Mouse (Mus musculus) CD4-positive, CD25-positive, alpha-beta regulatory T cell, adult 9 weeks (primary cell): ENCODE data around the gene Gm21637. TPM values are rescaled to one million over a fixed set of nuclear protein-coding genes. Genes with fewer than 3 reads are reported as not detected.

Experiments
- polyA plus RNA-seq: library from polyadenylated mRNA; unstranded; fragments of 100-300 nt; shearing (Covaris generic); gene quantifications from one replicate; pipeline ENCODE4 v1.2.1, GENCODE M21; 2017

Gene Gm21637
- not detected for polyA plus RNA-seq

GRCm38 (mm10) chrX:31961744-31962143 lies at the start of gene Gm21637:
TSS of gene Gm21637 (plus strand) at chrX:31962044.

Other genes with a start within 250 kb of the Gm21637 start
- gene Btbd35f25, start 244.9 kb upstream of the Gm21637 start, polyA plus RNA-seq = not detected
- gene Btbd35f22, start 85.8 kb downstream of the Gm21637 start, polyA plus RNA-seq = not detected